Mouse (Mus musculus): ENCODE measurements around the gene Nmur2. TPM values are rescaled to one million over a fixed set of nuclear protein-coding genes. Genes with fewer than 3 reads are reported as not detected.

Nmur2 gene
- polyA plus RNA-seq, 1 experiment from 2014 or later = not detected

DNA sequence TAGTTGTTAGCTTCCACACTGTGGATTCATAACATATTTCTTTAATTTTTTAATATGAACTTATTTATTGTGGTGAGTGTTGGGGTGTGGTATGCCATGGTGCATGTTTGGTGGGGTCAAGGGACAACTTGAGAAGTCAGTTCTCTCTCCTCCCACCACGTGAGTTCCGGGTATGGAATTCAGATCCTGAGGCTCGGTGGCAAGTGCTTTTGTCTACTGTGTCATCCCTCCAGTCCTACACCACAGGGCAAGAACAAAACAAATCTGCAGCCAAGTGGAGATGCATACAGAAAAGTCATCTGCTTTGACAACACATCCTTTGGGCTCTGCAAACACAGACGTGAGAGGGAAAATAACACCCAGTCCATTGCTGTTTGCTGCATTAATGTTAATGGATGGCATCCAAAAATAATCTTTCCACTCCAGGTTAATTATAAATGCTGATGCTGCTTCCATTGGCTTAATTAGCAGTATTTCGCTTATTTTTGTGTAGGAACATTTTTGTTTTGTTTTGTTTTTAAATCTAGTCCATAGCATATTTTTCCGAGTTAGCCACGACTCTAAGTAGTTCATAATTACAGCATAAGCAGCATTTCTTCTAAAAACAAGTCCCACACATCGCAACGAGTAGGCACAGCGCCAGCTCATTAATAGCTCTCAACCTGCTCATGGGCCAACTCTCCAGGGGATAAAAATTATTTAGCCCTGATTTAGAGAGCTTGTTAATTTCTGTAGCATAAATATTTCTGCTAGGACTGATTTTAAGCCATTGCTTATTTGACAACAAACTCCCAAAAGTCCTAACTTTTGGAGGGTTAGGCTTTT, 14.9 kb downstream of the Nmur2 start:
- Histone ChIP-seq H3K4me1 (ENCODE audit: control insufficient read depth, low read depth, low read length) (no peaks in the 10 kb centered on the region), H3K9ac (ENCODE audit: low read depth, low read length) (no peak overlapping the region), H3K4me3 (ENCODE audit: low read depth, low read length) (no peak overlapping the region), H3K27ac (ENCODE audit: low read length) (no peak overlapping the region), H3K36me3 (ENCODE audit: control insufficient read depth, insufficient read depth) (no peaks in the 10 kb centered on the region), H3K9me3 (replicated peaks; ENCODE audit: control insufficient read depth, low read length) (no peaks in the 10 kb centered on the region), H3K27me3 (ENCODE audit: control insufficient read depth, insufficient read depth, low read depth, low read length) (no peaks in the 10 kb centered on the region), H3K4me2 (ENCODE audit: low read depth, low read length) (no peak overlapping the region)
- ATAC-seq (ENCODE audit: low read depth) = no peak
- WGBS (ENCODE audit: insufficient replicate concordance) = 61% methylated on average over 10 of the region's 10 CpGs

DNA sequence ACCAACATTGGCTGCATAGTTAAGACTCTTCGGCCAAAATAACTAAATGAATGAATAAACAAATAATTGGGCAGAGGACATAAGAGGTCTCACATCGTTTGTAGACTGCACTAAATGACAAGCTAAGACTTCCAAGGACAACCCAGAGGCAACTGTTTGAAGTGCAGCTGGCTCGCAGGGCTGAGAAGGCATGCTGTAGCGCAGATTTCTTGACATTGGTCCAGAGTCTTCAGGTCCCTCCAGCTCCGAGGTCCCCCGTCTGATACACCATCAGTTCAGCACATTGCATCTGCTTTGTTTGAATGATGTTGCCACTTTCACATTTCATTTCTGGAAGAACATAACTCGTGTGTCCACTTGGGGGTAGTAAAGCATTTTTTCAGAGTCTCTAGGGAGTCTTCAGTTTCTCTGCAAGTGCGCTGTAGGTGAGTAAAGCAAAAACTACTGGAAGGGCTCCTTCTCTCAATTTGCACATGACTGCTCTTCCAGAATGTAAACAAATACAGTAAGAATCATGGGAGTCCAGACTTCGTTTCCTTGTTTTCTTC, 27.2 kb downstream of the Nmur2 start:
- no peak for ATAC-seq (ENCODE audit: low read depth)

DNA sequence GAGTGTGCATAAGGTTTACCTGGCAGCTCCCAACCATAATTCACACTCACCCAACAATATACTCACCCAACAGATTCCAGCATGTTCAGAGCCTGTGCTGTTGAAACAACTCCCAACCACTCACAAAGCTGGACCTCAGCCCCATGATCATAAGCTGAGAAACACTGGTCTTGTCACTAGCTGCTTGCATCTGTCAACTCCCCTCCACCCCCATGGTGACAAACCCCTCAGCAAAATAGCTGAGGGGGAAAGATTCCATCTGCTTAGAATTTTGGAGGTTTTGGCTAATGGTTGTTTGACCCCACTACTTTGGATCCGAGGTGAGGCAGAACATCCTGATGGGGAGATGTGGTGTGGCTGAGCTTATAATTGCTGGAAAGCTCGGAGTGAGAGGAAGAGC, 28.4 kb downstream of the Nmur2 start:
- no peak overlapping the region for H3K9ac ChIP-seq (ENCODE audit: low read depth, low read length)
- H3K4me3 ChIP-seq (ENCODE audit: low read depth, low read length) = no peak overlapping the region
- no peaks in the 10 kb centered on the region for H3K27me3 ChIP-seq (ENCODE audit: control insufficient read depth, insufficient read depth, low read depth, low read length)
- no peaks in the 10 kb centered on the region for H3K9me3 ChIP-seq (replicated peaks; ENCODE audit: control insufficient read depth, low read length)
- no peaks in the 10 kb centered on the region for H3K36me3 ChIP-seq (ENCODE audit: control insufficient read depth, insufficient read depth)
- no peak overlapping the region for H3K4me2 ChIP-seq (ENCODE audit: low read depth, low read length)
- no peak for ATAC-seq (ENCODE audit: low read depth)
- WGBS (ENCODE audit: insufficient replicate concordance) = 26% methylated on average over 2 of the region's 2 CpGs
- no peaks in the 10 kb centered on the region for H3K4me1 ChIP-seq (ENCODE audit: control insufficient read depth, low read depth, low read length)
- H3K27ac ChIP-seq (ENCODE audit: low read length) = no peak overlapping the region

More for the DNA sequence above, 27.2 kb downstream of the Nmur2 start:
- Histone ChIP-seq H3K27me3 (ENCODE audit: control insufficient read depth, insufficient read depth, low read depth, low read length) (no peaks in the 10 kb centered on the region), H3K9me3 (replicated peaks; ENCODE audit: control insufficient read depth, low read length) (no peaks in the 10 kb centered on the region), H3K9ac (ENCODE audit: low read depth, low read length) (no peak overlapping the region), H3K36me3 (ENCODE audit: control insufficient read depth, insufficient read depth) (no peaks in the 10 kb centered on the region), H3K4me2 (ENCODE audit: low read depth, low read length) (no peak overlapping the region), H3K27ac (ENCODE audit: low read length) (no peak overlapping the region), H3K4me1 (ENCODE audit: control insufficient read depth, low read depth, low read length) (no peaks in the 10 kb centered on the region), H3K4me3 (ENCODE audit: low read depth, low read length) (no peak overlapping the region)
- 40% methylated on average over 9 of the region's 9 CpGs for WGBS (ENCODE audit: insufficient replicate concordance)

DNA sequence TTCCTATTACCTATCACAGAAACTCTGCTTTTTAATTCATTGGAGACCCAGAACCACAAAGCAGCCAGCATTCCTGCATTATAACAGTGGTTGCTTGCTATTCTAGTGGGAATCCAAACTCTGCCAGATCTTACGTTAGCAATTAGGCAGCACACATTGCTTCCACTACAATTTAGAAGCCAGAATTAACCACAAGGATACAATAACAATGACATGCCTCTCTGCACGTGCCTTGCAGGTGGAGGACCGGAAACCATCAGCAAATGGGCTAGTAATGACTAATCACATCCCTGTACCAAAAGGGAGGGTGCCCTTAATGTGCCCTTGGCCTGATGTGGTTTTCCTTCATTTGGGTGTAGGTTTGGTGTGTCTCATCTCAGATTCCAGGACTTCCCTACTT, 32.5 kb downstream of the Nmur2 start:
- Histone ChIP-seq H3K9ac (ENCODE audit: low read depth, low read length) (no peak overlapping the region), H3K36me3 (ENCODE audit: control insufficient read depth, insufficient read depth) (no peaks in the 10 kb centered on the region), H3K9me3 (replicated peaks; ENCODE audit: control insufficient read depth, low read length) (no peaks in the 10 kb centered on the region), H3K4me3 (ENCODE audit: low read depth, low read length) (no peak overlapping the region), H3K4me2 (ENCODE audit: low read depth, low read length) (no peak overlapping the region), H3K27ac (ENCODE audit: low read length) (no peak overlapping the region), H3K27me3 (ENCODE audit: control insufficient read depth, insufficient read depth, low read depth, low read length) (no peaks in the 10 kb centered on the region), H3K4me1 (ENCODE audit: control insufficient read depth, low read depth, low read length) (no peaks in the 10 kb centered on the region)
- ATAC-seq (ENCODE audit: low read depth) = no peak
- 39% methylated on average over 3 of the region's 3 CpGs for WGBS (ENCODE audit: insufficient replicate concordance)

DNA sequence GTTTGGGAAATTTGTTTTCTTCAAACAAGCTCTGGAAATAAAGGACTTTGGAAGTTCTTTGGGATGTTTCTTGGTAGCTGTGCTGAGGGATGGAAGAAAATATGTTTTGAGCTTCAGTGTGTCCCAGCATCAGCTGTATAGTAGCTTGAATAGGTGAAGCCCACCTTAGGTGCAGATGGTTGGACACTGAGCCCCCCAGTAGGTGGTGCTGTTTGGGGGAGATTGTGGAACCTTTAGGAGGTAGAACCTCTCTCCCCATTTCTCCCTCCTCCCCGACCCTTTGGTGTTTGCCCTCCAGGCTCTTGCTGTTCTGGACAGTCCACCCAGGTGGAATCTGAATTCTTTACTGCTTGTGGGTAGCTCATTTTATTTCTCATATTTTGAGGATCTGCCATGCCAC, 48.0 kb downstream of the Nmur2 start:
- no peak for ATAC-seq (ENCODE audit: low read depth)
- Histone ChIP-seq H3K9ac (ENCODE audit: low read depth, low read length) (no peak overlapping the region), H3K4me2 (ENCODE audit: low read depth, low read length) (no peak overlapping the region), H3K27ac (ENCODE audit: low read length) (no peak overlapping the region), H3K27me3 (ENCODE audit: control insufficient read depth, insufficient read depth, low read depth, low read length) (no peaks in the 10 kb centered on the region), H3K36me3 (ENCODE audit: control insufficient read depth, insufficient read depth) (no peaks in the 10 kb centered on the region), H3K9me3 (replicated peaks; ENCODE audit: control insufficient read depth, low read length) (no peaks in the 10 kb centered on the region), H3K4me1 (ENCODE audit: control insufficient read depth, low read depth, low read length) (no peaks in the 10 kb centered on the region), H3K4me3 (ENCODE audit: low read depth, low read length) (no peak overlapping the region)
- WGBS (ENCODE audit: insufficient replicate concordance) = 67% methylated on average over 1 of the region's 1 CpGs

DNA sequence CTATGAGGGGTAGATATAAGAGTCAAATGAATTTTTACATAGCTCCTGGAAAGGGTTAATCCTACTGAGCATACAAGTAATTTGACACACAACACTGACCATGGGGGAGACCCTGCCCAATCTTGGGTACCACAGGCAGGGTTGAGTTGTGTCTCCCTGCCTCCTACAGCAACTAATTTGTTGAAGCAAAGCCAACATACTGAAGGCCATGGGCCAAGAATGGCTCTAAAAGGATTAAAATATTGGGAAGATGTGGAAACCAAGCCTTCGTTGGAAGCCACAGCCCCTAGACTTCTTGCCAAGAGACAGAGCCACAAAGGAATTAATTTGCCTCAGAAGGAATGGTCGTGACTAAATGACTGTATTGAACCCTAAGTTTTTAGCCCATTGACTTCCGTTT, 48.7 kb downstream of the Nmur2 start:
- ATAC-seq (ENCODE audit: low read depth) = no peak

DNA sequence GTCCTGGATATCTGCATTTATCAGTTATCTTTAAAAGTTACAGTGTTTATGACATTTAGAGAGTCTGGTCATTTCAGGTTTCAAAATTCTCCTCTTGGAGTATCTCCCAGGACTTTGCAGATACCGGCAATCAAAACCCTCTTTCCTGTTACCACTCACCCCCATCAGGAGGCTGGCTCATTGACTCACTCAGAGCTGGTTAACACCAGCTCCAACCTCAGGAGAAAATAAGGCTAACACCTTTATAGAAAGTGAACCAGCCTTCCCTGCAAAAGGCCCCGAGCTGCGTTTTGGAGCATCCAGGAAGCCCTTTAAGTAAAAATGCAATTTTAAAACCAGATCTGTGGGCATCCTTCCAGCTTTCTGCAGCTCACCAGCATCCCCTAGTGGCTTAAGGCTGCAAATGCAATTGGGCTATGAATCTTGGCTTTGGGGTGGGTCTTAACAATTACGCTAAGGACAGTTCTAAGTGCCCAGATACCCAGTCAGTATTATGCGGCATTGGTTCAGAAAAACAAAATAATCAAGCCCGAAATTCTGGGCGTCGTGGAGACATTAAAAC, 49.2 kb downstream of the Nmur2 start:
- WGBS (ENCODE audit: insufficient replicate concordance) = 11% methylated on average over 8 of the region's 8 CpGs
- no peaks in the 10 kb centered on the region for H3K36me3 ChIP-seq (ENCODE audit: control insufficient read depth, insufficient read depth)
- H3K27ac ChIP-seq (ENCODE audit: low read length) = no peak overlapping the region
- no peak for ATAC-seq (ENCODE audit: low read depth)
- no peaks in the 10 kb centered on the region for H3K4me1 ChIP-seq (ENCODE audit: control insufficient read depth, low read depth, low read length)
- no peak overlapping the region for H3K9ac ChIP-seq (ENCODE audit: low read depth, low read length)
- no peaks in the 10 kb centered on the region for H3K27me3 ChIP-seq (ENCODE audit: control insufficient read depth, insufficient read depth, low read depth, low read length)
- H3K4me2 ChIP-seq (ENCODE audit: low read depth, low read length) = no peak overlapping the region
- no peaks in the 10 kb centered on the region for H3K9me3 ChIP-seq (replicated peaks; ENCODE audit: control insufficient read depth, low read length)
- H3K4me3 ChIP-seq (ENCODE audit: low read depth, low read length) = no peak overlapping the region

More for the DNA sequence above, 48.7 kb downstream of the Nmur2 start:
- Histone ChIP-seq H3K4me2 (ENCODE audit: low read depth, low read length) (no peak overlapping the region), H3K36me3 (ENCODE audit: control insufficient read depth, insufficient read depth) (no peaks in the 10 kb centered on the region), H3K27ac (ENCODE audit: low read length) (no peak overlapping the region), H3K9me3 (replicated peaks; ENCODE audit: control insufficient read depth, low read length) (no peaks in the 10 kb centered on the region), H3K9ac (ENCODE audit: low read depth, low read length) (no peak overlapping the region), H3K4me3 (ENCODE audit: low read depth, low read length) (no peak overlapping the region), H3K27me3 (ENCODE audit: control insufficient read depth, insufficient read depth, low read depth, low read length) (no peaks in the 10 kb centered on the region), H3K4me1 (ENCODE audit: control insufficient read depth, low read depth, low read length) (no peaks in the 10 kb centered on the region)
- 53% methylated on average over 3 of the region's 3 CpGs for WGBS (ENCODE audit: insufficient replicate concordance)

DNA sequence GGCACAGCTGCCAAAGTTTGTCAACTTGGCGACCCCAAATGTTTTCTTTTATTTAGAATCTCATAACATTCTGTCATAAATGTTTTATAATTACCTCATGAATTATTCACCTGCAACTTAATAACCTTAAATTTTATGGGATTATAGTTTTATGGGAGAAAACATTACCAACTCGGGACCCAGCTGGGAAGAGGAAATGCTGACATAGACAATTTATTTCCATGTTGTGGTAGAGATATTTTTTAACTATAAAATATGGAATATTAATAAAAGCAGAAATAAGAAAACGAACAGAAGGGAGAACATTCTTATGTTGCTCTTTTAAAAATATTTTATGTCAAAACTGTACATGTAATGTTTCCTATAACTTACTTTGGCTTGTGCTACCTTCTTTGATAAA, 56.2 kb downstream of the Nmur2 start:
- H3K9me3 ChIP-seq (replicated peaks; ENCODE audit: control insufficient read depth, low read length) = no peaks in the 10 kb centered on the region
- no peak for ATAC-seq (ENCODE audit: low read depth)
- no peaks in the 10 kb centered on the region for H3K36me3 ChIP-seq (ENCODE audit: control insufficient read depth, insufficient read depth)
- no peak overlapping the region for H3K27ac ChIP-seq (ENCODE audit: low read length)
- whole genome bisulfite sequencing (ENCODE audit: insufficient replicate concordance) = 34% methylated on average over 3 of the region's 3 CpGs
- no peak overlapping the region for H3K4me3 ChIP-seq (ENCODE audit: low read depth, low read length)
- H3K9ac ChIP-seq (ENCODE audit: low read depth, low read length) = no peak overlapping the region
- H3K27me3 ChIP-seq (ENCODE audit: control insufficient read depth, insufficient read depth, low read depth, low read length) = no peaks in the 10 kb centered on the region
- no peaks in the 10 kb centered on the region for H3K4me1 ChIP-seq (ENCODE audit: control insufficient read depth, low read depth, low read length)
- H3K4me2 ChIP-seq (ENCODE audit: low read depth, low read length) = no peak overlapping the region

DNA sequence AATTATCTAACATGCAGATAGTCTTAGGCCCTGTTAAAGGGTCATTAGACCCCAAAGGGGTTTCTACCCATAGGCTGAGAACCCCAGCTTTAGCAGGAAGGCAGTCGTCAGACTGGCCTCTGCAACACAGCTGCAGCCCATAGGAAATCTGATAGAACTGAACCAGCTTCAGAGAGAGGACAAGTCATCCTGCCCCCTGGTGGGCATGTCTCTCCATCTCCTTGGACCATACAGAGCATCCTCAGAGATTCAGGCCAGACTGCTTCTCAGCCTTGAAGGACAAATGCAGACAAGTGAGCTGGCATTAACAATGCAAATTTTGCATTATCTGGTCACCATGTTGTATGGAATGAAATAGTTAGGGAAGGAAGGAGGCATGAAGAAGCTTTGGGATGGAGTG, 59.2 kb downstream of the Nmur2 start:
- Histone ChIP-seq H3K9ac (ENCODE audit: low read depth, low read length) (no peak overlapping the region), H3K27me3 (ENCODE audit: control insufficient read depth, insufficient read depth, low read depth, low read length) (no peaks in the 10 kb centered on the region), H3K27ac (ENCODE audit: low read length) (no peak overlapping the region), H3K4me2 (ENCODE audit: low read depth, low read length) (no peak overlapping the region), H3K9me3 (replicated peaks; ENCODE audit: control insufficient read depth, low read length) (no peaks in the 10 kb centered on the region), H3K4me1 (ENCODE audit: control insufficient read depth, low read depth, low read length) (no peaks in the 10 kb centered on the region), H3K36me3 (ENCODE audit: control insufficient read depth, insufficient read depth) (no peaks in the 10 kb centered on the region), H3K4me3 (ENCODE audit: low read depth, low read length) (no peak overlapping the region)
- 28% methylated on average over 1 of the region's 1 CpGs for WGBS (ENCODE audit: insufficient replicate concordance)
- ATAC-seq (ENCODE audit: low read depth) = no peak

Data from liver, embryonic 16.5 days (tissue).